Mouse (Mus musculus): ENCODE data around the gene Dop1b.
"Not testable (repeated sequence)": the region's sequence is repeated elsewhere in the genome, so short reads cannot be mapped to it uniquely, and the experiment has no call there.

Gene Dop1b

DNA sequence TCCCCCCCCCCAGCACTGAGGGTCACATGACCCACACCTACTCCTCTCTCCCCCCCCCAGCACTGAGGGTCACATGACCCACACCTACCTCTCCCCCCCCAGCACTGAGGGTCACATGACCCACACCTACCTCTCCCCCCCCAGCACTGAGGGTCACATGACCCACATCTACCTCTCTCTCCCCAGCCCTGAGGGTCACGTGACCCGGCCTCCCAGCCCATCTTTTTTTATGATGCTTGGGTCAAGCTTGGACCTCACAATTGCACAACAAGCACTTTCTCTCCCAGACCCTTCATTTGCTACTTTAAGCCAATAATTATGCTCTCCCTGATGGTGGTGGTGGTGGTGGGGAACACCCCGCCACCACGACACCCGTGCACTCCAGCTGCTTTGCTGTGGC is 83.7 kb downstream of the Dop1b start:
- no peak for DNase-seq (ENCODE audit: low spot score in 2 of 2)

DNA sequence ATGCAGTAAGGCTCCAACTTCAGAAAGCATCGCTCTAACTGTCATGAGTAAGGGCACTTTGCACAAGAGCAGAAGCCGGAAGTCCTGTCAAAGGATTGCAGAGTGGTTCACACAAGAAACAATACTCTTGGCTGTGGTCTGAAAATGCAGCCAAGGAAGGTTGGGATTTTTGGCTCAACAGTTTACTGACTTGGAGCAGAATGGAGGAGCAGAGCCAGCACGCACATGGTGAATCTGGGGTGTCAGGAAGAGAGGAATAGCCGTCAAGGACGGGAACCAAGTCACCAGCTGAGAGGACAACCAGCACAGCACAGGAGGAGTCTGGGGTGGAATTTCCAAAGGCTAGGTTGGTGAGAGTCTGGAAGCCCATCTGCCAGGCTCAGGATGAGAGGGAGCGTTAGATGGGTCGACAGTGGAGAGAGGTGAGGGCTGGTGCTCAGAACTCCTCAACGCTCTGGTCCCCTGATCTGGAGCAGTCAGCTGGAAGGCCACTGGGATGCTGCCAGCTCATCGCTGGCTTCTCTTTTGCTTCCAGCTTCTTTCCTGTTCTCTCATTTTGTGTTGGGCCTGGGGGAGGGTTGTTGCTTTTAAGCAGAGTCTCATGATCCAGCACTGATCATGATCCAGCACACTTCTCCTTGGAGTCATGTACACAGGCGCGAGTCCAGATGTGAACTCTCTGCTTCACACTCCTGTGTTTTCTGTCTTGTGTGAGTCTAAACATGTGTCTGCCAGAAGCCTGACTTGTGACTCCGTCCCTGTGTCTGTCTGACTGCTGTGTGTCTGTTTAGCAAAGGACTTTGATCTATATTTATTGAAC is 85.5 kb downstream of the Dop1b start:
- no peak for DNase-seq (ENCODE audit: low spot score in 2 of 2)

DNA sequence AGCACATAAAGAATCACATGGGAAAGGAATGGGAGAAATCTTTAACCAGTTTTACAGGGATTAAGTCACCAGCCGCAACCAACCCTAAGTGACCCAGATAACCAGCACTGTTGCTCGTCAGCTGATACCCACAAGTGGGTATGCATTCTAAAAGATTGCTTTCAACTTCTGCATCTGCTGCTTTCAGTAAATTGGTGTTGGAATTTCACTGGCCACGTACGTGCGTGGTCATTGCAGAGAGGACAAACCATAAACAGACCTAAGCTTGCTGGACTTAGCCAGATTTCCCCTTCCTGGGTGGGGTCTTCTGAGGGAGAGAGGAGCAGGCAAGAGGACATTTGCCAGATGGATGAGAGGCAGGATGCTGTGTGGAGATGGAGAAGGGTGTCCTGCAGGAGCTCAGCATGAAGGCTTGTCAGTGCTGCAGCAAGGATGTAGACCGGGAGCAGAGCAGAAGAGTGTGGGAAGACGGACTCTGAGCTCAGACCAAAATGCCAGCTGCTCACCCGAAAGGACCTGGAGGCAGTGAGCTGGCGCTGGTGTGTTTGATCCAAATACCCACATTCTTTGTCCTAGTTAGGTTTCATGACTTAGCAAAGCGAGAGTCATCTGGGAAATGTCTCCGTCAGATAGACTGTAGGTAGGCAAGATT is 86.3 kb downstream of the Dop1b start:
- no peak for DNase-seq (ENCODE audit: low spot score in 2 of 2)

DNA sequence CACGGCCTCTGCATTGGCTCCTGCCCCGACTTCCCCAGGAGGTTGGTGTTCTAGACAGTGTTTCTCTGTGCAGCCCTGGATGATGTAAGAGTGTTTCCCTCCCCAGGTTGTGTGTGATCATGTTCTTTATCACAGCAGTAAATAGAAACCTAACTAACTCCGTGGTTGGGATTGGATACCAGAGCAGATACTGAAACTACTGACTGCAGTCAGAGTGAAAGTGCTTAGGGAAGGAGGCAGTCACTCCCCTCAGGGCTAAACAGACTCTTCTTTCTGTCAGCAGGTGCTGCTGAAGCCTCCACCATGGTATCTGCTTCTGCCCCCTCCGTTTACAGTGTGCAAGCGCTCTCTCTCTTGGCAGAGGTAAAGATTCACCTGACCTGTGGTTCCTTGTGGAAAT is 86.9 kb downstream of the Dop1b start:
- DNase-seq (ENCODE audit: low spot score in 2 of 2) = no peak

DNA sequence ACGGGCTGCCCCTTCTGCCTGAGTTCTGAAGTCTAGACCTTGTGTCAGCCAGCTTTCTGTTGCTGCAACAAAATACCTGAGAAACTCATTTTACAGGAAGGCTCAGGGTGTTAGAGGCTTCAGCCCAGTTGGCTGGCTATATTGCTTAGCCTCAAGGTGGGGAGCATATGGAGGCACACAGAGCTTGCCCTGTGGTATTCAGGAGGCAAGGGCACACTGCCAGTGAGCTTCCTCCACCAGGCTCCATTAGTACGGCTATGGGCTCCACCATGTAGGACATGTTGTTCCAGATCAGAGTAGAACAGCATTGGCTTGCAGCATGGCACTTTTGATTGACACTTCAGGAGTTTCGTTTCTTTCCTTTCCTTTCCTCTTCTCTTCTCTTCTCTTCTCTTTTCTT is 87.4 kb downstream of the Dop1b start:
- DNase-seq (ENCODE audit: low spot score in 2 of 2) = no peak

DNA sequence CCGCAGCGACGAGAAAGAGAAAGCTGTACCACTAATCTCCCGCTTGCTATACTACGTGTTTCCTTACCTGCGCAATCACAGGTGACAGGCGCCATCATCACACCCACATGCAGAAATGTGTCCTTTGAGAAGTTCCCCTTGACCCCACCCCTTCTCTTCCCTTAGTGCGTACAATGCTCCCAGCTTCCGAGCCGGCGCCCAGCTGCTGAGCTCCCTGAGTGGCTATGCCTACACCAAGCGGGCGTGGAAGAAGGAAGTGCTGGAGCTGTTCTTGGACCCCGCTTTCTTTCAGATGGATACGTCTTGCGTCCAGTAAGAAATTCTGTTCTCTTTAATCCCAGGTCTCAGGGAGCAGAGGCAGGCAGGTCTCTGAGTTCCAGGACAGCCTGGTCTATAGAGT is 88.2 kb downstream of the Dop1b start:
- no peak for DNase-seq (ENCODE audit: low spot score in 2 of 2)

DNA sequence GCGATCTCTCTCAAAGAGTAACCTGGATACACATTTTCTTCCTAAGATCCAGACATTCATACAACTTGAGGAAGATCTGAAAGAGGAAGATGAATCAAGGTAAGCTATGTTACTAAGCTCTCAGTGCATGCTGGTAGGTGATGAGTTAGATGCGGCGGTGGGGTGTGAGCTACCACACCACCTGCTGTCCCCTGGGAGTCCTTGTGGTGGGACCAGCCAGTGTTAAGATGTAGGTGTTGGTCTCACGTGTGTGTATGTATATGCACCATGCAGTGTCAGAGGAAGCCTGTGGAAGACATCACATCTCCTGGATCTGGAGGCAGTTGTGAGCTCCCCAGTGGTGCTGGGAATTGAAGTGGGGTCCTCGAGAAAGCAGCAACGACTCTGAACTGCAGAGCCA is 95.5 kb downstream of the Dop1b start:
- no peak for DNase-seq (ENCODE audit: low spot score in 2 of 2)

DNA sequence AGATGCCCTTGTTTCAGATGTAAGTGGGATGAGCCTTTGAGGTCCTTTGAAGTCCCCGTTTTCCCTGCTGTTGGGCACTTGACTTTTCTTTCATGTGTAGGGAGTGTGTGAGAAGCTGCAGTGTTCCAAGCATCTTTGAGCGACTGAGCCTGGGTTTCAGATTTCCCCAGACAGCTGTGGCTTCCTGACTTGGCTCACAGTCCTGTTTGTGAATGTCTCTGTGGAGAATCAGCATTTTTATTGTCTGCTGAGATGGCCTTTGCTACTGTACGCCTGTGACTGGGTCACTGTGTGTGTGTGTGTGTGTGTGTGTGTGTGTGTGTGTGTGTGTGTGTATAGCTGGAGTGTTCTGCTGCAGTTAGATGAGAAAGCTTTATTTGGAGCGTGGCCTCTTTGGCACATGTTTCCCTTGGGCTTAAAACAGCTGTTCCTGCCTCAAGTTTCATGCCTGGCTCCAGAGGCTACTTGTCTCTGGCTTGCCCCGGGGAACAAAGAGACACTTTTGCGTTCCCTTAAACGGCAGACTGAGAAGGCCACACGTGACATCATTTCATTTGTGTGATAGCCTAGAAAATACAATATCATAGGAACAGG is 96.4 kb downstream of the Dop1b start:
- no peak for DNase-seq (ENCODE audit: low spot score in 2 of 2)

DNA sequence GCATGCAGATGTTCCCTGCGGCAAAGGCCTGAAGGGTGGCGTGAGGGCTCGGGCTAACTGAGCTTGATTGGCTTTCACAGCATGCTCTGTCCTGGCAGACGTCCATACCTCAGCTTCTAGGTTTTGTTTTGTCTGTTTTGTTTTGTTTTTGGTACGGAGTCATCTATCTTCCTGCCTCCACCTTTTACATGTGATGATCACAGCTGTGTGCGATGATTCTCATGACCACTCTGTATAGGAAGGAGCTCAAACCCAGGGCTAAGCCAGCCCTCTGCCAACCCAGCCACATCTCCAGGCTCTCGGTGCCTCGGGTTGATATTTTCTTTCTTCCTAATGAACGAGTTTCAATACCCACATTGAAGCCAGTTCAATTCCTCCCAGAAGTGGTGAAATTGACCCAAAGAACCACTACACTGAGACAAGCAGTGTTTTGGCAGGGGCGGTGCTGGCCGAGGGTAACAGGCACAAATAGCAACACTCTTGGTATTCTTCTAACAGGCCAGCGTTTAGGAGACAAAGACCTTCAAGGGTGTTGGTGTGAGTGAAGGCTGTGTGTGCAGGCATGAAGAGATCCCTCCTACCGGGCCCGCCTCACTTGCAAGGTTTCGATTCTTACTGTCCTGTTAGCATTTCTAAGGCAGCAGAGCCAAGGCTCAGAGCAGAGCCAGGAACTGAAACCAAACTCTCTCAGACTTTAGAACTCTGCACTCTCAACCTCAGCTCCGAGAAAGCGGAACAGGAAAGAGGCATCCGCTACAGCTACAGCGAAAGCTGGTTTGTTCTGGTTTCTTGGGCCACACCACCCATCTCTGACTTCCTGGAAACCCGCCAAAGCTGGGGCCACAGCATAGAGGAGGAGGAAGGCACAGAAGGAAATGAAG is 104.4 kb downstream of the Dop1b start:
- DNase-seq (ENCODE audit: low spot score in 2 of 2) = peak in 1 of 2 experiments; percentile 28

DNA sequence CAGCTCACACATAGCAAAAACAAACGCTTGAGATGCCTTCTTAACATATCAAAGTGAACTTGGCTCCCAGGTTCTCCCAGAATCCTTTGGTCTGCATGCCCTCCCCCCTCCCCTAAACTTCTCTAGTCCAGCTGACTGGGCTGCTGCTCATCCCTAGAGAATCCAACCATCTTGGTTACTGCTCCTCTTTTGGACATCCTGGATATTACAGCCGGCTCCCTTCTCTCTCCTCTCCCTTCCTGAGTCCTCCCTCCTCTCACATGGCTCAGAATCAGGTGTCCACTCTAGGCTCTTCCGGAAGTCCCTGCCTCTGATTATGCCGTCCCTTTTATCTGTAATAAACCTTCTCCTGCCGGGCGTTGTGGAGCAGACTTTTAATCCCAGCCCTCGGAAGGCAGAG is 105.2 kb downstream of the Dop1b start:
- no peak for DNase-seq (ENCODE audit: low spot score in 2 of 2)

DNA sequence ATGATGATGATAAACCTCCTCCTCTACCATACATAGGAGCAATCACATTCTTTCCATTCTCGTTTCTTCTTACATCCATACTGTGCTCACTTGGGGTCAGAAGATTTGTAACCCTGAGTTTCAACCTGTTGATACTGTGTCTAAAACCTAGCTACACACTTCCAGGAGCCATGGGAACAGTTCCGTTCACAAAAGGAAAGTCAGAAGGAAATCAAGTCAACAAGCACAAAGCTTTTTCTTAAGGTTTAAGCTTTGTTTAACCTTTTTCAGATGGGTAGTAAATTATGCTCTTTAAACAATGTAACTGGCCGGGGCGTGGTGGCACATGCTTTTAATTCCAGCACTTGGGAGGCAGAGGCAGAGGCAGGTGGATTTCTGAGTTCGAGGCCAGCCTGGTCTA is 105.7 kb downstream of the Dop1b start:
- no peak for DNase-seq (ENCODE audit: low spot score in 2 of 2)

DNA sequence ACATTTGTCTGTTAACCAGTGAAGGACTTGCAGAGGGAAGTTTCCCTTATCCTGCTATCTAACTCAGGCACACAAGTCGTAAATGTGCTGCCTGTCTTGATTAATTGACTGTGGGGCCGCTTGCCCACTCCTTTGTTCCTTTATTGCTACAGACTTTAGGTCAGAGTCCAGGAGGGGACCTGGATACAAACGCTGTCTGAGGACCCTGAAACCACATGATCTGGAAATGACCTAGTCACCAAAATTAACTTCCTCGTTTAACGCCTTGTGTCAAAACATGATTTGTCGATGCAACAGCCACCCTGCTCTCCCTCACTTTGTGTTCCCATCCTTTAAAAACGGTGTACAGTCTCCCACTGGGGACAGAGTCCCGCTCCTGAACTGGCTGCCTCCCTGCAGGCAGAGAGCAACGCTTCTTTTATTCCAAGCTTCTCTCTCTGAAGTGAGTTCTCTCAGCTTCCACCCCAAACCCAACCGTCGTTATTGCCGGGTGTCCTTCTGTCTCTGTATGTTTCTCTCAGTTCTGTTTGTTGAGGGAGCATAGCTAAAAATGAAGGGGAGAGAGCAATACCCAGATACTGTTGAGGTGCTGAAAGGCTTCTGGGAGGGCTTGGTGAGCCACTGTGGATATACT is 107.1 kb downstream of the Dop1b start:
- DNase-seq (ENCODE audit: low spot score in 2 of 2) = no peak

DNA sequence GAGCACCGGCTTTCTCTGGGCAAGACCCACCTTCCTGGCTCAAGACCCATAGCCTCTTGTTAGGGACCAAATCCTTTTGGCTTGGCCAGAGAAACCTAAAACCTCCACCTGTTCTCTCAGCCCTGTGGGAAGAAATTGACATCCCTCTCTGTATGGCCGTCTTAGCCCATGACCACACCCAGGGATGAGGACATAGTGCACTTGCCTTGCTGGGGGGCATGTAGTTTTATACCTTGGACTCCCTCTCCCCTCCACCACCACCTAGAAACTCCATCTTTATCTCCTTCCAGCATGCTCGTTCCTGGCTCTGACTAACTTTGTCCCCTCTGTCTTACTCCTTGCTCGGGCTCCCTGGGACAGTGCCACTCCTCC is 107.6 kb downstream of the Dop1b start:
- DNase-seq (ENCODE audit: low spot score in 2 of 2) = no peak

DNA sequence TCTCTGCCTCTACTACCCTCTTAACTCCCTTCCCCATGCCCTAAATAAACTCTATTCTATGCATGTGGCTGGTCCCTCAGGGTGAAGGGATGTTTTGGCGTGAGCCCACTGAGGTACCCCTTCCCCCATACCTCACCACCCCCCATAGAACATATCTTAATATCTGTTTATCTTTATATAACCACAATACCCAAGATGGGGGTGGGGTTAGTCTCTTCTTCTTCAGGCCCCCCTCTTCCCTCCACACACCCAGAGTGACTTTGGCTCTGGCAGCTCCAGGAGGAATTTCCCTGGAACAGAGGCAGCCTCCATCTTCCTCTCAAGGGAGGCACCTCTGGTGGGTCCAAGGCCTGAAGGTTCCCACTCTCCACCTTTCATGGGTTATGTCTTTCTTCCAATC is 108.3 kb downstream of the Dop1b start:
- DNase-seq (ENCODE audit: low spot score in 2 of 2) = no peak

DNA sequence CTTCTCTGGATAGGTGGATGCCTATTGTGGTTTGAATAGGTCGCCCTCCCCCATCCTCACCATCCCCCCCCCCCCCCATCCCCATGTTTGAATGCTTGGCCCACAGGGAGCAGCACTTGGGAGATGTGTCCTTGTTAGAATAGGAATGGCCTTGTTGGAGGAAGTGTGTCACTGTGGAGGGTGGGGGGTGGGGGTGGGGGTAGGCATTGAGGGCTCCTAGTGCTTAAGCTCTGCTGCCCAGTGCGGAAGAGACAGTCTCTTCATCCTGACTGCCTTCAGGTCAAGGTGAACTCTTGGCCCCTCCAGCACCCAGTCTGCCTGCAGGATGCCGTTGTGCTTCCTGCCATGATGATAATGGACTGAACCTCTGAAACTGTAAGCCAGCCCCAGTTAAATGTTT is 110.0 kb downstream of the Dop1b start:
- DNase-seq (ENCODE audit: low spot score in 2 of 2) = no peak

DNA sequence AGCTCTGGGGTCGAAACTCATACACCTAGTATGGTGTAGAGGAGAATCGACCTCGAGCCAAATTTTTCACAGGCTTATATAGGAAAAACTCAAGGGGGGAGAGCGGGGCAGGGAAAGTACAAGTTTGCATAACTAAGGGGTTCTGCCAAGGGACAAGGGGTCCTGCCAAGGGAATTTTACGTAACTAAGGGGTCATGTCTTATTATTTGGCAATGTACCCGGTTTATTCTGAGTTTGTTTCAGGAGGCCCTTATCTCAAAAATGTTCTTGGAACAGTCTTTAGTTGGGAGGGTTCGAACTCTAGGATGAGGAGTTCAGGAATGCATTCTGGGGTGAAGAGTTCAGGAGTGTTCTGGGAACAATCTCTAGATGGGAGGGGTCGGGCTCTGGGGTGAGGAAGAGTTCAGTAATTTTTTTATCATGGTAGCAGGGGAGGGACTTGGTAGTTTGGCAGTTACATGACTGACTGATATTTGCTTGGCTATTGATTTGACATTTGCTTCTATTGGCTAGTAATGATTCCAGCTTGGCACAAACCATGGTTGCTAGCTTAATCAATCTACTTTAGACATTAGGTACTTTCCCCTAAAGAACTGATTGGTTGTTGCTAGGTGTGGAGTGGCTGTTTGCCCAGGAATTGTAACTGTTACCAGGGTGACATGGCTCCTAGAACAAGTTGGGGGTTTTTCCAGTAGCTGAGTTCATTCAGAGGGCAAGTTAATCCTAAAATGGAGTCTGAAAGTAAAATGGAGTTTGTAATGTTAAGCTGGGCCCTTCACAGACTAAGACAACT is 110.9 kb downstream of the Dop1b start:
- not testable (repeated sequence) for DNase-seq (ENCODE audit: low spot score in 2 of 2)

DNA sequence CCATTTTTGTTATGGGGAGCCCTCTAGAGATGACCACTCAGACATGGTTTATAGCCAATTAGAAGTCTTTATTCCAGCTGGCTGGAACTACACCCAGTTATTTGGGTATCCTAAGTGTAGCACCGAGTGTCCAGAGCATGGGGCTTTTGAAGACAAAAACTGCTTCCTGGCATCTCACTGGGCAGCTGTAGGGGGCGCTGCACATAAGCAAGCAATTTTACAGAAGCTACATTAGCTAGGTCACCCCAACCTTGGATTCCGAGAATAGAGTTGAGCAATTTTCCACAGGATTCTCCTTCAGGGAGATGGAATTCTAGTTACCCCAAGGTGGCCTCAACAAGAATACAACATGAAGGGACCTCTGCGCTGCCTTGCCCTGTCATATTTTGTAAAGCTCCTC is 113.1 kb downstream of the Dop1b start:
- no peak for DNase-seq (ENCODE audit: low spot score in 2 of 2)

DNA sequence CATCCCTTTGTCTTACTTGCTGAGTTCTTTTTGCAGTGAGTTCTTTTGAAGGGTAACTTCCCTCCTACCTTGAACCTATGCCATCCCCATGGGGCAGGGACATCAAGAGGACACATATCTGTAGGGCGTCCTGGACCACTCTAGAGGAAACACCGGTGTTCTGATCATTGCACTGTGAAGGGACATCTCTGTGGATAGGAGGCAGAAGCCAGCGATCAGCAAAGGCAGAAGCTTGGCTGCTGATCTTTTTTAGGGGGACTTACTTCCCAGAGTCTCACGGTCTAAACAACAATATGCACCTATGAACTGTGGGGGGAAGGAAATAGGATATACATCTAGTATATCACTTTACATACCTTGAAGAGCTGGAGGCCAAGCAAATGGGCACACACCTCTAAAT is 113.8 kb downstream of the Dop1b start:
- DNase-seq (ENCODE audit: low spot score in 2 of 2) = no peak

DNA sequence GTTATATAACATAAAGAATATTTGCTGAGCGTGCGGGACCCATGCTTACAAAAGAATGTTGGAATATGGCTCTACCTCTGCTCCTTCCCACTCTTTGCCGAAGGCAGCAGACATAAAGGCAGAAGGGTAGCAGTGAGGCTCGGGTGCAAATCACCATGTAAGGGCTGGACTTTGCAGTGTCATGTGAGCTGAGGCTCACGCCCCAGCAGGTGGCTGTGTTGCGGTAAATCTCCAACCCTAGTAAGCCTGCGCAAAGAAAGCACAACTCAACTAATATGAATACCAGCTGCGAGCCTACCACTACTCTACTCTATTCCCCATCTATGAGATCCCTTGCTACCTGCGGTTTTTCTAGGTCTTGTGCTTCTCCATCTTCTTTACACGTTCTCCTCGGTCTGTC is 114.3 kb downstream of the Dop1b start:
- no peak for DNase-seq (ENCODE audit: low spot score in 2 of 2)

DNA sequence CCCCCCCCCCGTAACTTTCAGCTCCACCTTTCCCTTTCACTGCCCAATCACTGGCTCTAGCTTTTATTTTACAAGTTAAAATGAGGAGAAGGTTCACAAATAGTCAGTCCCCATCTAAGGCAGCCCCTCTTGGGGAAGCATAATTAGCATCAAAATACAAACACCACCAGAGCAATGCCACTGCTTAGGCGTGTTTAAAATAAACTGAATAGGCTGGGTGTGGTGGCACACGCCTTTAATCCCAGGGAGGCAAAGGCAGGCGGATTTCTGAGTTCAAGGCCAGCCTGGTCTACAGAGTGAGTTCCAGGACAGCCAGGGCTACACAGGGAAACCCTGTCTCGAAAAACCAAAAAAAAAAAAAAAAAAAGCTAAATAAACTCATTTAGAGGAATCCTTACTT is 114.8 kb downstream of the Dop1b start:
- DNase-seq (ENCODE audit: low spot score in 2 of 2) = not testable (repeated sequence)

DNA sequence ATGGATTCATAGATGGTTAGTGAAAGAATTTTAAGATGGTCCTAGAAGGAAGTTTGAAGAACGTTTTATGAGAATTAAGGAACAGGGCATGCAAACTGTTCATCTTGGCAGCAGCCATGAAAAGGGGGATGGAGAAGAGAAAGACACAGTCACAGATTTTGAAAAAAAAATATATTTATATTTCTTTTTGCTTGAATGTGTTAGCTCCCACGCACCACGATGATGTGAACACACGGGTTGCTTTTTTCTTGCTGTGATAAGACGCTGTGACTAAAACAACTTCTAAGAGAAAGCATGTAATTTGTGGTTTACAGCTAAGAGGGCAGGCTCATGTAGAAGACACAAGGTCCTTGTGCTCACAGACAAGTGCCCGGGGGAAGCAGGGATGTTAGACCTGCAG is 115.2 kb downstream of the Dop1b start:
- no peak for DNase-seq (ENCODE audit: low spot score in 2 of 2)

Measured in frontal cortex, postnatal 25 days (tissue).